Mouse (Mus musculus): ENCODE results near the gene Capn7.

Gene Capn7

DNA sequence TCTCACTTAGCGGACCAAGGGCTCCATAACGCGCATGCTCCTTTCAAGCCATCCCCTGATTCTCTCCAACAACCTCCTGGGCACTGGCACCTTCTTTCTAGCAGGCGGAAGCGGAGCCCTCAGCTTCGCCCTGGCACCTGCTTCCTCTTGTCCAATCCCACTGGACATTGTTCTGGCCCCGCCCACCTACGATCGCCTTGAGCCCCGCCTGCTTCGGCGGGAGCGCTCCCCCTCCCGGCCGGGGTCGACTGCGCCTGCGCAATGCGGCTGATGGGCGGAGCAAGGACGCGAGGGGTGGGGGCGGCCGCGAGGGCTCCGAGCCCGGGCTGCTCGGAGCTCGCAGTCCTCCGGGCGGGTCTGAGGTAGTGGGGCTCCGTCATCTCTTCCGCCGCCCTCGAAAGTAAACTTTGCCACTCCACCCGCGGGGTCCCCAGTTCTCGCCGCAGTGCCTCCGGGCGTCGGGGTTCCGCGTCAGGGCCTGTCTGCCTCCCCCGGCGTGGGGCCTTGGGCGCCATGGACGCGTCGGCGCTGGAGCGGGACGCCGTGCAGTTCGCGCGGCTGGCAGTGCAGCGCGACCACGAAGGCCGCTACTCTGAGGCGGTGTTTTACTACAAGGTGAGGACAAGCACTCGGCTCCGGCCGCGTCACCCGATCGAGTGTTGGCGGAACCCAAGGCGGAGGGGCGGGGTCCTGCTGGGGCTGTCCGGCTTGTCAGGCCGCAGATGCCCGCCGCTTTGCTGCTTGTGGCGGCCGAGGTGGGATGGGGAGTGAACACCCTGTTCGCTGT, at the start of gene Capn7:
Capn7 (plus strand) TSS at position 270 of the 787 bp plus-strand sequence.
- DNase-seq: peak; percentile 98

DNA sequence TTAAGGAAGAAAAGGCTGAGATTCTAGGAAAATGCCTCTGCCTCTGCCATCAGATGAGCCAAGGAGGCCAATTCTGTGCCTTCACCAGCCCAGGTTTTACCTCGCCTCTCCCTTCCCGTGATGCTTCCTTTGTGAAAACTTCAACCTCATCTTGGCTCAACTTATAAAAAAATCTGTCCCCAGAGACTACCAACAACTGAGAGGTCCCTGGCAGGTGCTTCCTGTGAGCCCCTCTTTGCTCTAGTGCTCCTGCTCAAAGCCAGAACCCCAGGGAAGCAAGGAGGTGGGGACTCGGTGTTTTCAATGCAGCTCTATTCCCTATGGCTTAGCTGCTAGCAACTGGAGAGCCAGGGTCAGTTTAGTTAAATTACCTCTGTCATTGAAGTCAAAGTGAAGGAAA, 23.2 kb upstream of the Capn7 start:
- no peak for DNase-seq

DNA sequence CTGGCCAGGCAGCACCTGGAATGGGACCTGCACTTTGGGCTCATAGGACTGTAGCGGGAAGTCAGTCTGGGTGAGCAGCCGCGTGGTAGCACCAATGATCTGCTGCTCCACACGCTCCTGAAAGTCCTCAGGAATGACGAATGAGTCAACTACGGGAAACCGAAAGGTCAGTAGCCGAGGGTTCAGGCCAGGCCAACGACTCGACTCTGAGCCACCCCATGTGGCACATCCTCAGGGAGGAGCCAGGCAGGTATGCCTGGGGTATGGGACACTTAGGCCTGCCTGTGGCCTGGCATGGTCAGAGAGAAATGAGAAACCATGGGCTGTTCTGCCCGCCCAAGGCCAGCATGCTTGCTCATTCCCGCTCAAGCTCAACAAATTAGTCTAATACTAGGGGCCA, 19.8 kb upstream of the Capn7 start:
- no peak for DNase-seq

DNA sequence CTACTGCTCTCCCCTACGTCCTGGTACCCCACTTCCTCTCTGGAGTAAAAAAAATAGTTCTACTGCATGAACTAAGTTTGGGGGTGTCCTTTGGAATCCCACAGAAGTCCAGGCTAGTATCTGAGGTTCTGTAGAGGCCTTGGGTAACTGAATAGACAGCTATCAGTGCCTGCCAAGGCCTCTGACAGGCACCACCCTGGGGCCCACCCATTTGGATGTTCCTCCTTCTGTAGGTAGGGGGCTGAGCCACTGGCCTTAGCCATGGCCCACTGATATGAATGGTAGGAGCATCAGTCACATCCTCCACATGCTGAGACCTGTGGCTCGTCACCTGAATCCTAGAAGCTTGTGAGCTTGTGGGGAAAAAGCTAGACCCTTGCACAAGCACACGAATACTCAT, 18.7 kb upstream of the Capn7 start:
- no peak for DNase-seq

DNA sequence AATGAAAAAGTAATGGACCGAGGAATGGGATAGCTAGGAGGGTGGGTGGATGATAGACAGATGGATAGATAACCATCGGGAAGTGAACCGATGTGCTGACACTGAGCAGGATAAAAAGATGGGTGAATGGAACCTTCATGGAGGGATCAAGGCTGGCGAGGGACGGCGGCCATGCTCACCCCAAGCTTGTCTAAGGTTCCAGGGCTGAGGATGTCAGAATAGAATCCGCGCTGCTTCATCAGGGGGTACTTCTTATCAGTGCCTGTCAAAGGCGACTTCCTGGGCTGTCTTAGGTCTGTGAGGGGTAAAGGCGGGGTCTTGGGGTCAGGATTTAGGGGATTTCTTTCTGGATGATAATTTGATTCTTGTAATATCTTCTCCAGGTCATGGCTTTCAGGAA, 16.9 kb upstream of the Capn7 start:
- no peak for DNase-seq

DNA sequence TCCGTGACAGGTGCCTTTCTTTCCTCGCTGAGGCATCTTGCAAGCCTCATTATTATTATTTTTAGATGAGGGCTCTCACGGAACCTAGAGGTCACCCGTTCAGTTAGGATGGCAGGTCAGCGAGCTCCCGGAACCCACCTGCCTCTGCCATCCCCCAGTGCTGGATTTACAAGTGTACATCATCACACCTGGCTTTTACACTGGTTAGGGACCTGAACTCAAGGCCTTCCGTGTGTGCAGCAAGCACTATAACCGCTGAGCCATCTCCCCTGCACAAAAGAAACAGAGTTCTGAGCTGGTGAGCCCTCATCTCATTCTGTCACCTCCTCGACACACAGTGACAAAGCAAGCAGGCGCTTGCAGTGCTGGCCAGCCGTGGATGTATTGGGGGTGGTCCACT, 15.3 kb upstream of the Capn7 start:
- no peak for DNase-seq

DNA sequence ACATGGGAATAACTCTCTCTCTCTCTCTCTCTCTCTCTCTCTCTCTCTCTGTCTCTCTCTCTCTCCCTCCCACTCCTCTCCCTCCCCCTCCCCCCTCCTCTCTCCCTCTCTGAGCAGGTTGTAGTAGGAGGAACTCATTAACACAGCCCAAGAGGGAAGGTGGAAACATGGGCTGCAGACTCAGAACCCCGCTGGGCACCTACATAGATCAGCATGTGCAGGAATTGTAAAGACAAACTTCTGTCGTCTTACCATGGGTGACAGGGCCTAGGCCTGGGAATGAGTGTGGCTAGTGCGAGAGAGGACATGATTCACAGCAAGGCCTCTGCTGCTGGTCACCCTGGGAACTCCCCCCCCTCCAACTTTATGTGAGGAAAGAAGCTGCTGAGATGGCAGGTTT, 14.2 kb upstream of the Capn7 start:
- no peak for DNase-seq

DNA sequence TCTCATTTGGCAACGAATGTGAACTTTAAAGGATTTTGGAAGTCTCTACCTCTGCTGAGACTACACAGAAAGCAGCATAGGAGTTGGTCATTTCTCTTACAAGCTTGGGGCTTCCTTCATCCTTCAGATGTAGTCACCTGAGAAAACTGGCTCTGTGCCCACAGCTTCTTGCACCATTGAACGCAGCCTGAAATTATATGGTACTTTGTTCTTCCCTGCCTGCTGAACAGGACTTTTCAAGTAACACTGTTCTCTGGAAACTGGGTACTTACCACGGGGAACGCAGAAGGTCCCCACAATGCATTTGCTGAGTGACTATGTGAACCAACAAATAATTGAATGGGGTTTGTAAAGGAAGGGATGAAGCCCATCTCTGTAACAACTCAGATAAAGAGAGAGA, 13.2 kb upstream of the Capn7 start:
- no peak for DNase-seq

DNA sequence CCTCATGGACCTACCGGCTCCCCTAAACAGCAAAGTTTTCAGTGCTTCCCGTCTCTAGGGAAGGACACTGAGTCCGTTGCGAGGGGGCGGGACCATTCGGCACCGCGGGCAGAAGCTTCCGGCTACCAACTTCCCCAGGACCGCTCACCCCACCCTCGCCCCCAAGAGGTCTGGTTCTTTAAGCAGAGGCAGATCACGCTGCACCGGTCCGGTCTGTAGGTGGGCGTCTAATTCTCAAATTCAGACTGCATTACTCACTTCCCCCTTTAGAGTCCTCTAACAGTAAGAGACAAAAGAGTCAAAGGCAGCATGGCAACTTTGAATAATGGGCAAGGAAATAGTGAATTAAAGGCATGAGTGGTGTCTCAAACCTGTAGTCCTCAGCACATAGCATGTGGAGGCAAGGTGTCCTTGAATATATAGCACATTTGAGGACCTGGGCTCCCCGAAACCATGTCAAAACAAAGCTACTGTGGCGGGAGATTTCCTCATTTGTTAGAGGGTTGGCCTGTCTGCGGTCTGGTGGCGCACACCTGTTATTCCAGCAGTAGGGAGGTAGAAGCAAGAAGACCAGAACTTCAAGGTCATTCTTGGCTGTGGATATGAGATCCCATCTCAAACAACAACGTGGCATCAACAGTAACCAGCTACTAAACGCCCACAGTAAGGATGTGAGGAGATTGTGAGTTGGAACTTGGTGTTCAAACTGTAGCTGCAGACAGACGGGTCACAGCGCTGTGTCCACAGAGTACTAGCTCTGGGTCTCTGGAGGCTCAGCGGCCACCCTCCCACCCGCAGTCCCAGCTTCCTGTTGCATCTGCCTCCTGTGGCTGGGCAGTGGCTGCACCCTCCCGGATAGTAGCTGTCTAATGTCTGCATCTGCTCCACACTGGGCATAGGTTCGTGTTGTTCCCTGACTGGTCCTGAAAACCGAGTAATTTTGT, 12.3 kb upstream of the Capn7 start, which contains the start of gene Dnah1:
Dnah1 (minus strand) TSS at position 48 of the 944 bp plus-strand sequence.
- DNase-seq: peak; percentile 79

DNA sequence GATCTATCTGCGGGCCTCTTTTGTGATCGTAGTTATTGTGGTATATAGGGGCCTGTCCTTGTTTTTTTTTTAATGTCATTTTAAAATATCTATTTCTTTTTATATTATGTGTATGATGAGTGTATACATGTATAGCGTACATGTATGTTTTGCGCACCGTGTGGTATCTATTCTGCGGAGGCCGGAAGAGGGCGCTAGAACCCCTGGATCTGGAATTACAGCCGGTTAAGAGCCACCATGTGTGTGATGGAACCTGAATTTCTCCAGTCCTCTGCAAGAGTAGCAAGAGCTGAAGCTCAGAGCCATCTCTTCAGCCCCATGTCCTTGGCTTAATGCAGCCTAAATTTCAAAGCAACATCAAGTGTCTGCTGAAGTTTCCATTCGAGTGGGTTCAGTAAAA, 11.6 kb upstream of the Capn7 start:
- DNase-seq: peak; percentile 37

DNA sequence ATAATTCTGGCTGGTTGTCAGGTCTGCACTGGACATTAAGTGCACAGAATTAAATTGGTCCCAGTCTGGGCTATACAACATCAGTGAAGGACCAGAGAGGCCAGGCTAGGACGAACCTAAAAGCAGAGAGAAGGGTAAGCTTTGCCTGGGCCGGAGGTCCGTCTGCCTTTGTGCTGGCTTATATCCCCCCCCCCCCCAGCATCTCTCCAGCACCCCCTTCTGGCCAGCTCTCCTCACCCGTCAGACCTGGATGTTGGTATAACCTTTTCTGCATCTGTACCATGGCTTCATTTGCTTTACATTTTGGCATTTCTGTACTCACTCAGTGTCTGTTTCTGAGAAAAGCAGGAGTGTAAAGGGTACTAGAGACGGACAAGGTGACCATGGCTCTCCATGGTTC, 10.9 kb upstream of the Capn7 start:
- no peak for DNase-seq

DNA sequence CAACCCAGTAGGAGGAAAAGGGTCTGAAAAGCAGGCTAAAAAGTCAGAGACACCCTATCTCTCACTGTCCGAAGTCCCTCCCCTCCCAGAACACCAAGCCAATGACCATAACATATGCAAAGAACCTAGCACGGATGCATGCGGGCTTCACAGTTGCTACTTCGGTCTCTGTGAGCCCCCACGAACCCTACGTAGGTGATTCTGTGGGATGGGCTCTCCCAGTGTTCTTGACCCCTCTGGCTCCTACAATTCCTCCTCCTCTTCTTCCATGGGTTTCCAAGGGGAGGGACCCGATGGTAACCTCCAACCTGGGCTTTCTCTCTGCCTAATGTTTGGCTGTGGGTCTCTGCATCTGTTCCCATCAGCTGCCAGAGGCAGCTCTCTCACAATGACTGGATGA, 9.7 kb upstream of the Capn7 start:
- DNase-seq: no peak

DNA sequence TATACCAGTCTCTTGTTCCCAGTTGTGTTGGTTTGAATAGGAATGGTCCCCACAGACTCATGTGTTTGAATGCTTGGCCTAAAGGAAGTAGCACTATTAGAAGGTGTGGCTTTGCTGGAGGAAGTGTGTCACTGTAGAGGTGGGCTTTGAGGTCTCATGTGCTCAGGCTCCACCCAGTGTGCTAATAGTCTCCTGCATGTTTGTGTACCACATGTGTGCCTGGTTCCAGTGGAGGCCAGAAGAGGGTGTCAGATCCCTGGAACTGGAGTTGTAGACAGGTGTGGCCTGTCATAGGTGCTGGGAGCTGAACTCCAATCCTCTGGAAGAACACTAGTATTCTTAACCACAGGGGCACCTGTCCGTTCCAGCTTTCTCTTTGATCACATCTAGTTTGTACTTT, 9.2 kb upstream of the Capn7 start:
- no peak for DNase-seq

DNA sequence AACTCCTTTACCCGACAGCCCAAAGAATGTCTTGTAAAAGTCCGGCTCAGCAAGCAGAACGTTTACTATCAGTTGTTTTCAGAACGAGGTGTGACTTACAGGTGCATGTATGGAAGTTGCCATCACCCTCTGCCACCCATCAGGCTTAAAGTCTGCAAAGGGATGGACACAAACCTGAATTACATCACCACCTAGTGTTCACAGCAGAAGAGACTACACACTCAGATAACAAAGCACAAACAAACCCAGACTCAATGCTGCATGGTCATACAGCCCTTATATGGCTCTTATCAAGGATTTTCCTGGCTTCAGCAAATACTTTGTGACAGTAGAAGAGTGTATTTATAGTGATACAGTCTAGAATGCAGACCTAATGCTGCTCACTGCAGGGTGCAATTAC, 8.8 kb upstream of the Capn7 start:
- DNase-seq: no peak

DNA sequence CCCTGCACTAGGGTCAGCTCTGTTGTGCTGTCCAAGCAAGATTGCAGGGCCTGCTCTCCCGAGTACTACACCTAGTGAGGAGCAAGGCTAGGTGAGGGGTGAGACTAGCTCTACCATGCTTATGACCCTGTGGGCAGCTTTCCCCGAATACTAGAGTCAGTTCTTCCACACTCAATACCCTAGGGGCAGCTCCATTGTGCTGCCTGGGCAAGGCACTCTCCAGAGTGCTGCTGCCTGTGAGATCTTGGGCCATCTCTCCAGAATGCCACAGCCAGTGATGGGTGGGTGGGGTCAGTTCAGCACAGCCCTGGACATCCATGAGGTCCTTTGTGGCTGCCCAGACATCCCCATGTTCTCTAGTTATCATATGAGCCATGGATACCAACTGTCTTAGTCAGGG, 6.7 kb upstream of the Capn7 start:
- DNase-seq: no peak

DNA sequence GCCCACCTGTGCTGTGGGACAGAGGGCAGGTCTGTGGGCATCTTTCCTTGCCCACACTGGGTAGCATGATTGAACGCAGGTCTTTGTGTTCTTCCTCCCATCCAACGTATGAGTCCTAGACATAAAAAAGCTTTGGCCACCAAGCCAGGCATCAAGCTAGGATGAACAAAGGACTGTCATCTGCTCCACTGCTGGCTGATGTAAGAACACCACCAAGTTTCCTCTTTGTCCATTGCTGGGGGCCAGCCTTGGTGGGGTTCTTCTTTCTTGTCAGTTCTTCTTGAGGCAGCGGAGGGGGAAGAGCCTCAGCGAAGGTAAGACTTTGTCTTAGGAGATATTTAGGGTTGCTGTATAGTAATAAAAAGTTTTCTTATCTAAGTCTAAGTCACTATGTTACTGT, 5.5 kb upstream of the Capn7 start:
- DNase-seq: no peak

DNA sequence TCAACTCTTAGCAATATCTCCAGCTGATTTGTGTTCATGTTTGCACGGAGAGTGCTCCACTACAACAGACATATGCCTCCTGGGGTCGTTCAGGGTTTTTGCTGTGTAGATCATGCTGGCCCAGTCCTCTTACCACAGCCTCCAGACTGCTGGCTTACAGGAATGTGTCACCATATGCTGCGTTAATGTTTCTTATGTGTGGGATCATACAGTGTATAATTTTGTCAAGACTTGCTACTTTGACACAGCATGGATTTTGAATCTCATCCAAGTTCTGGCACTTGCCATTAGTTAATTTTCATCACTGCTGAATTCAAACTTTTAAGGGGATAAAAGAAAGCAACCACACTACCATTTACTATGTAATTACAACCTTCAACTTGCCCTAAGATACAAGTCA, 673 bp upstream of the Capn7 start:
- no peak for DNase-seq

DNA sequence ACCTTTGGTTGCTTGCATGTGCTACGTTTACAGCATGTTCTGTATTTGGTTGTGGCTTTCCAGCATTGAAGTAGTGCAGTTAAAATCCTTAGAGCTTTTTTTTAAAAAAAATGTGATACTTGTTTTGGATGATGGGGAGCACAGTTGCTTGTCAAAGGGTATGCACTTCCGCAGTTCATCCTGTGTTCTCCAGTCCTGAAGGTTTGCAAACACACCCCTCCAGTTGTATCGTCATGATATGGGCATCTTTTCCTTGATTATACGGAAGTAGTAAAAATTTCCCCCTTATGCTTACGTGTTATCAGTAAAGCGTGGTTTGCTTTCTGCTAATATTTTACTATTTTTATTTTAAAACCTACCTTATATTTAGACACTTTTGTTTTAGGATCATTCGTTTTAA, 968 bp downstream of the Capn7 start:
- peak; percentile 16 for DNase-seq

DNA sequence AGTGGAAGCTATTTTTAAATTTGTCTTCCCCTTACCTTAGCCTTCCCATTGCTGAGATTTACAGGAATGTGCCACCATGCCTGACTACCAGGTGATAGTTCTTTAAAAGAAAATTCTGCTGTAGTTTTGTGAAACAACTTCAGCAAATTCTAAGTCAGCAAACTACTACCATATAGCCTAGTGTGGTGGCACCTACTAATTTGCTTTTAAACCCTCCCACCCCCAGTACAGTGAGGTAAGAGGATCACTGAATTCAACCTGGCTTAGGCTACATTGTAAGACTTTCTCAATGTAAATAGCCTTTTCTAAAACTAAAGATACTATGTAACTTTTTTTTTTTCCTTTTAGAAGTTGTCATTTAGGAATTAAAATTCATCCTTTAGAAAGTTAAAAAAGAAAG, 1.5 kb downstream of the Capn7 start:
- no peak for DNase-seq

DNA sequence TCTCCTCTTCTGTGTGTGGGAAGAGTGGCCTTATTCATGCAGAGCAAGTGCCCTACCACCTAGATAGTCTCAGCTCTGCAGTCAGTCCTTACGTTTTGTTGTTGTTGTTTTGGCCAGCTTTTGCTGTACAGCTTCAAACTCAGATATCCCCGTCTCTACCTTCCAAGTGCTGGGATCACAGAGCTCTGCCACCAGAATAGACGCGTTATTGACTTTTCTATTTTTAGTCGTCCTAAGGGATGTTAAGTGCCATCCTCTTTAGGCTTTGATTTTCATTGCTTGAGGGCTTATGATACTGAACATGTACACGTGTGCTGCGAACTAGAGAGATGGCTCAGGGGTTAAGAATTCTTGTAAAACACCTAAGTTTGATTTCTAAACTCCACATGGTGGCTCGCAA, 6.8 kb downstream of the Capn7 start:
- DNase-seq: no peak

DNA sequence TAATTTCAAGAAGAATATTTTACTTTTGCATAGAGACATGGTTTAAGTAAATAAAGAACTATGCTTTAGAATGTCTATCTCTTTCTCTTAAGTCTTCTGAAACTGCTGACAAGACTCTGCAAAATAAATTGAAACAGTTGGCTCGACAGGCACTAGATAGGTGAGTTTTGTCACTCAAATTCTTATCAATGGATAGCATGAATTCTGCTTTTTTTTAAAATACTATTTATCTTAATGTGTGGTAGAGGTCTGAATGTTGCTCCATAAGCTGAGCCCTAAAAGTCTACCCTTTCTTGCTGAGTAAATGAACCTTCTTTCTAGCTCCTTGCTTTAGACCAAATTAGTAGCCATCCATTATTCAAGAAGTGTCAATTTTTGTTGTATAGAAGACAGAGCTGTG, 8.9 kb downstream of the Capn7 start:
- no peak for DNase-seq

DNA sequence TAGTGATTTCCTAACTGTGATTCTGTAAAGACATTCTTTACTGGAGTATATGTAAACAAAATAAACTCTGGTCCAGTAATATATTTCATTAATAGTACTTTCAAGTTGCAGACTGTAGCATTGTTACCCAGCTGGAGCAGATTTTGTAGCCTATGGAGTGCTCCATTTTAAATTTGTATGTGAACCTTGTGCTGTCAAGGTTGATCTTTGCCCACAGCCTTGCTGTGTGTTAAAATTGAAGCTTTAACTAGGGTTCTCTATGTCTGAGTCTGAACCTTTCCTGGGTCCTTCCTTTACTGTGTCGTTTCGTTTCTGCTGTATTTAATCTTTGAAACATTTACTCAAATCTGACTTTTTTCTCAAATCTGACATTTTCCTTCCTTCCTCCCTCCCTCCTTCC, 25.8 kb downstream of the Capn7 start:
- DNase-seq: no peak

DNA sequence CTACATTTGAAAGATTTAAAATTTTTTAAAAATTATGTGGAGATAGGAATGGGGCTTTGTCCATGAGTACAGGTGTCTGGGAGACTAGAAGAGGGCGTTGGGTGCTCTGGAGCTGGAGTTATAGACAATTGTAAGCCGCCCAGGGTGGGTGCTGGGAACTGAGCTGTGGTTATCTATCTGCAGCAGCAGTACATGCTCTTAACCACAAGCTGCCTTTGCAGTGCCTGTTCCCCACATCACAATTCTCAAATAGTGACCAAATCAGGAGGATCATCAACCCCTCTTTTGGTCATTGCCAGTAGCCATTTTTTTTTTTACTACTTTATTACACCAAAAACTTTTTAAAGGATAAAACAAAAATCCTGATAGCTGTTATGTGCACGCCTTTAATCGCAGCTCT, 28.2 kb downstream of the Capn7 start:
- DNase-seq: no peak

DNA sequence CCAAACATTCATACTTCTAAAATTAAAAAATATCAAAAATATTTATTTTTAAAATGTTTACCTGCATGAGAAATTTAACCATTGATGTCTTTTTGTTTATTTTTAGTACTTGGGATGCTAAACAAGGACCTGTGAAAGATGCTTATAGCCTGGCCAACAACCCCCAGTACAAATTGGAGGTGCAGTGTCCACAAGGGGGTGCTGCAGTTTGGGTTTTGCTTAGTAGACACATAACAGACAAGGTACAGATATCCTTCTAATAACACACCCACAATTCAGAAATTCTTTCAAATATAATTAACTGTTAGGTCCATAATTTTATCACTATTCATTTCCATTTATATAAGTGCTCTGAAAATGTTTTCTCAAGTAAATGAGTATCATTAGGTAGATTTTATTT, 28.9 kb downstream of the Capn7 start:
- peak; percentile 85 for DNase-seq
